In the genomic region with DNA sequence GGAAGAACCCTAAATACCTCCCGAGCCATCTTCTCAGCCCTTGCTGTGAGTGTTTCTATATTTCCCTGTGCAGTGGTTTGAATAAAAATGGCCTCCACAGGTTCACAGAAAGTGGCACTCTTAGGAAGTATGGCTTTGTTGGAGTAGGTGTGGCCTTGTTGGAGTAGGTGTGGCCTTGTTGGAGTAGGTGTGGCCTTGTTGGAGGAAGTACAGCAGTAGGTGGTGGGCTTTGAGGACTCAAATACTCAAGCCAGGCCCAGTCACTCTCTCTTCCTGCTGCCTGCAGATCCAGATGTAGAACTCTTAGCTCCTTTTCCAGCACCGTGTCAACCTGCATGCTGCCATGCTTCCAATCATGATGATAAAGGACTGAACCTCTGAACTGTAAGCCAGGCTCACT, we compare ENCODE assay signal across 28 mouse cellular contexts. TPM values are rescaled to one million over a fixed set of nuclear protein-coding genes. Genes with fewer than 3 reads are reported as not detected.
DNase-seq lines count a peak whose midpoint lies in the region; ATAC-seq and TF ChIP-seq lines count a peak whose summit lies in the region.
"Had no signal": no experiment of that assay in that cellular context is flagged by ENCODE, and none has a peak within 500 bp of the region (broad histone marks: within the 10 kb centered on the region; RNA-seq: fewer than 3 reads in every experiment).

No protein-coding gene starts in this region.

- H3K4me3 ChIP-seq in heart, adult 2 months: no peak overlapping the region
- H3K4me3 ChIP-seq in stomach, embryonic 15.5 days (replicated peaks): no peak overlapping the region
- H3K4me3 ChIP-seq in stomach, postnatal 0 days (ENCODE audit: low read depth, low read length): no peak overlapping the region
- H3K4me3 ChIP-seq: embryonic facial prominence, embryonic 15.5 days; heart, embryonic 12.5 days; heart, embryonic 15.5 days; hindbrain, embryonic 10.5 days; hindbrain, embryonic 13.5 days; intestine, embryonic 15.5 days had no signal

- TF ChIP-seq EP300 in heart, adult 2 months (IDR thresholded peaks at IDR 0.05; ENCODE audit: insufficient read depth, low read depth, low read length): no peak
- TF ChIP-seq EP300 in stomach, postnatal 0 days (optimal IDR thresholded peaks at IDR 0.05): no peak

- H3K4me2 ChIP-seq in stomach, embryonic 15.5 days: no peak overlapping the region
- H3K4me2 ChIP-seq in stomach, postnatal 0 days (replicated peaks; ENCODE audit: low read depth): no peak overlapping the region
- H3K4me2 ChIP-seq: embryonic facial prominence, embryonic 15.5 days; heart, embryonic 12.5 days; heart, embryonic 15.5 days; hindbrain, embryonic 13.5 days; intestine, embryonic 15.5 days had no signal

- no peak for TF ChIP-seq POLR2A in heart, adult 2 months (IDR thresholded peaks at IDR 0.05; ENCODE audit: insufficient read depth, low read depth, low read length)

- ATAC-seq in stomach, embryonic 15.5 days (ENCODE audit: insufficient read depth, low FRiP score, low read depth): no peak
- no peak for ATAC-seq in stomach, postnatal 0 days (ENCODE audit: low FRiP score, low TSS enrichment)
- ATAC-seq: activated CD4-positive, CD25-positive, alpha-beta regulatory T cell, adult 4 months; CD4-positive, CD25-positive, alpha-beta regulatory T cell, adult 4 months; forebrain, embryonic 14.5 days; forebrain, postnatal 0 days; hindbrain, embryonic 16.5 days; intestine, embryonic 15.5 days; Patski had no signal

- no peaks in the 10 kb centered on the region for H3K79me2 ChIP-seq in heart, adult 2 months (replicated peaks; ENCODE audit: control insufficient read depth, insufficient read depth, low read length)

- no peaks in the 10 kb centered on the region for H3K9me3 ChIP-seq in stomach, embryonic 15.5 days
- H3K9me3 ChIP-seq in stomach, postnatal 0 days (ENCODE audit: control insufficient read depth, low read length): no peaks in the 10 kb centered on the region
- H3K9me3 ChIP-seq: embryonic facial prominence, embryonic 15.5 days; heart, embryonic 15.5 days; hindbrain, embryonic 10.5 days; hindbrain, embryonic 13.5 days; intestine, embryonic 15.5 days had no signal

- H3K27ac ChIP-seq in heart, adult 2 months: no peak overlapping the region
- 0 out of 2 replicates have a peak overlapping the region, but pooled peaks have one; percentile 21 for H3K27ac ChIP-seq in stomach, embryonic 15.5 days
- H3K27ac ChIP-seq in stomach, postnatal 0 days (replicated peaks): no peak overlapping the region

- DNase-seq in heart, adult 11 months: peak; percentile 80
- DNase-seq in heart, adult 2 months: no peak
- DNase-seq in stomach, postnatal 0 days (ENCODE audit: low spot score): no peak
- peak; percentile 84 for DNase-seq in R1 (ENCODE audit: low read depth, low spot score)
- no peak for DNase-seq in embryo, embryonic 9.5 days (ENCODE audit: extremely low spot score)
- no peak for DNase-seq in kidney, postnatal 10 days
- DNase-seq: adrenal gland, adult 8-10 months; adrenal gland, postnatal 25 days; cerebellum, adult 18-20 months; cerebellum, adult 9-10 months; cerebellum, postnatal 14 days; forebrain, postnatal 0 days; gastrocnemius, postnatal 36 days; heart, postnatal 10 days; heart, postnatal 36 days; kidney, adult 11 months had no signal

- H3K9ac ChIP-seq in heart, adult 2 months (ENCODE audit: low read depth, low read length): no peak overlapping the region
- no peak overlapping the region for H3K9ac ChIP-seq in stomach, embryonic 15.5 days
- no peak overlapping the region for H3K9ac ChIP-seq in stomach, postnatal 0 days (ENCODE audit: low read length)
- H3K9ac ChIP-seq: embryonic facial prominence, embryonic 15.5 days; forebrain, postnatal 0 days; heart, embryonic 12.5 days; heart, embryonic 15.5 days; hindbrain, embryonic 13.5 days; intestine, embryonic 15.5 days had no signal

- H3K36me3 ChIP-seq in heart, adult 2 months (ENCODE audit: control insufficient read depth, insufficient read depth, low read length): no peaks in the 10 kb centered on the region
- no peaks in the 10 kb centered on the region for H3K36me3 ChIP-seq in stomach, embryonic 15.5 days
- H3K36me3 ChIP-seq in stomach, postnatal 0 days (ENCODE audit: control insufficient read depth, insufficient read depth, low read length): no peaks in the 10 kb centered on the region
- H3K36me3 ChIP-seq: embryonic facial prominence, embryonic 15.5 days; heart, embryonic 12.5 days; heart, embryonic 15.5 days; hindbrain, embryonic 10.5 days; hindbrain, embryonic 13.5 days; intestine, embryonic 15.5 days had no signal

- WGBS in heart, adult 2 months: 98% methylated on average over 2 of the region's 2 CpGs
- WGBS in stomach, embryonic 15.5 days: 92% methylated on average over 2 of the region's 2 CpGs
- 94% methylated on average over 2 of the region's 2 CpGs for WGBS in stomach, postnatal 0 days

- TF ChIP-seq CTCF in heart, adult 2 months (IDR thresholded peaks at IDR 0.05): no peak
- no peak for TF ChIP-seq CTCF in stomach, postnatal 0 days (IDR thresholded peaks at IDR 0.05; ENCODE audit: low read depth)

- H3K4me1 ChIP-seq in heart, adult 2 months (ENCODE audit: control insufficient read depth, insufficient read depth, low read length): peaks cover 4% of the 10 kb centered on the region
- peaks cover 9% of the 10 kb centered on the region; the same call in 1 of the 2 replicates for H3K4me1 ChIP-seq in stomach, embryonic 15.5 days
- no peaks in the 10 kb centered on the region for H3K4me1 ChIP-seq in stomach, postnatal 0 days (replicated peaks; ENCODE audit: control insufficient read depth, insufficient read depth)

- no peaks in the 10 kb centered on the region for H3K27me3 ChIP-seq in heart, adult 2 months (ENCODE audit: control insufficient read depth, insufficient read depth, low read length)
- H3K27me3 ChIP-seq in stomach, embryonic 15.5 days (replicated peaks): no peaks in the 10 kb centered on the region
- H3K27me3 ChIP-seq in stomach, postnatal 0 days (ENCODE audit: control insufficient read depth, insufficient read depth, low read length): no peaks in the 10 kb centered on the region
- H3K27me3 ChIP-seq: embryonic facial prominence, embryonic 15.5 days; heart, embryonic 12.5 days; heart, embryonic 15.5 days; intestine, embryonic 15.5 days; Patski had no signal

- intact Hi-C loops in heart, adult 2 months (cut with DNase I): no loop called here

RNA-seq across cellular contexts. Expression of a gene that starts 25.5 kb away (rescaled TPM):
- 10 to 100 TPM; 33.5 TPM for total RNA-seq in heart, adult 2 months (2021)
- 27.3 and 39.4 TPM in 2 replicates for polyA plus RNA-seq in heart, adult 2 months (2012; rRNA removed)
- polyA plus RNA-seq in stomach, embryonic 15.5 days (2015; fragmentation: Nextera tagmentation; extraction: Ambion mirVana): 25.7 and 26.9 TPM in 2 replicates
- 11.3 and 11.9 TPM in 2 replicates for polyA plus RNA-seq in stomach, postnatal 0 days (2015; fragmentation: Nextera tagmentation; extraction: Ambion mirVana)

RNA-seq across cellular contexts. Expression of a gene that starts 47.6 kb away (rescaled TPM):
- 10 to 100 TPM; 77.9 to 82.4 TPM for total RNA-seq in heart, adult 2 months (2021)
- polyA plus RNA-seq in heart, adult 2 months (2012; rRNA removed): 74.0 and 90.3 TPM in 2 replicates
- 44.6 and 46.8 TPM in 2 replicates for polyA plus RNA-seq in stomach, embryonic 15.5 days (2015; fragmentation: Nextera tagmentation; extraction: Ambion mirVana)
- polyA plus RNA-seq in stomach, postnatal 0 days (2015; fragmentation: Nextera tagmentation; extraction: Ambion mirVana): 60.6 and 67.3 TPM in 2 replicates

Comparison
In these comparisons a context has a peak if more than half of its experiments do, and no peak if none do; other contexts are left out.
1. DNase-seq: peak in heart, adult 11 months (single experiment) and R1 (single experiment); none in heart, adult 2 months (0 of 2), stomach, postnatal 0 days (single experiment), embryo, embryonic 9.5 days (single experiment) and kidney, postnatal 10 days (single experiment).